Mouse (Mus musculus) layer of hippocampus, adult 18-20 months (tissue): ENCODE data around the gene Armc7. TPM values are rescaled to one million over a fixed set of nuclear protein-coding genes. Genes with fewer than 3 reads are reported as not detected.
"Not testable (repeated sequence)": the region's sequence is repeated elsewhere in the genome, so short reads cannot be mapped to it uniquely, and the experiment has no call there.

Experiments used
- DNase-seq, 2 experiments: peaks; one replicate each; pipeline ENCODE4 v3.0.0; 2022; ENCODE audit warnings: low spot score in 2 of 2
- total RNA-seq, 2 experiments: library from RNA; stranded (reverse); gene quantifications; 2 replicates each; pipeline ENCODE4 v1.2.3; 2021

Gene Armc7
- total RNA-seq, 2 experiments from 2014 or later = 11.4 to 13.8 TPM

- not testable (repeated sequence) for DNase-seq
Measured at GRCm38 (mm10) chr11:115454822-115455221, 20.6 kb upstream of the Armc7 start.

- no peak for DNase-seq
Measured at GRCm38 (mm10) chr11:115455619-115456018, 19.8 kb upstream of the Armc7 start.

- DNase-seq = no peak
Measured at GRCm38 (mm10) chr11:115456182-115456581, 19.3 kb upstream of the Armc7 start.

- no peak for DNase-seq
Measured at GRCm38 (mm10) chr11:115457405-115457804, 18.1 kb upstream of the Armc7 start.

GRCm38 (mm10) chr11:115460976-115461375, 14.5 kb upstream of the Armc7 start:
- no peak for DNase-seq

- no peak for DNase-seq
Measured at GRCm38 (mm10) chr11:115461846-115462242, 13.6 kb upstream of the Armc7 start.

- DNase-seq = no peak
Measured at GRCm38 (mm10) chr11:115462243-115462891, 13.1 kb upstream of the Armc7 start, which contains the start of gene Slc16a5. Gene Slc16a5 (plus strand): TSS chr11:115462474.

- DNase-seq = no peak
Measured at GRCm38 (mm10) chr11:115463397-115463796, 12.1 kb upstream of the Armc7 start.

GRCm38 (mm10) chr11:115464851-115465250, 10.6 kb upstream of the Armc7 start:
- no peak for DNase-seq

GRCm38 (mm10) chr11:115467217-115467618, 8.2 kb upstream of the Armc7 start:
- DNase-seq = no peak

- DNase-seq = no peak
Measured at GRCm38 (mm10) chr11:115472183-115472582, 3.3 kb upstream of the Armc7 start.

GRCm38 (mm10) chr11:115473626-115474275, 1.7 kb upstream of the Armc7 start:
- peak; percentile 93 to 99 for DNase-seq

- no peak for DNase-seq
Measured at GRCm38 (mm10) chr11:115475758-115476237, 331 bp downstream of the Armc7 start.

GRCm38 (mm10) chr11:115476630-115477029, 1.2 kb downstream of the Armc7 start:
- not testable (repeated sequence) for DNase-seq

- DNase-seq = not testable (repeated sequence)
Measured at GRCm38 (mm10) chr11:115477388-115477787, 1.9 kb downstream of the Armc7 start.

GRCm38 (mm10) chr11:115478296-115478938, 3.0 kb downstream of the Armc7 start:
- peak in 1 of 2 experiments; percentile 1 for DNase-seq

GRCm38 (mm10) chr11:115481553-115482259, 6.2 kb downstream of the Armc7 start:
- peak; percentile 74 to 88 for DNase-seq

- DNase-seq = no peak
Measured at GRCm38 (mm10) chr11:115483278-115483677, 7.8 kb downstream of the Armc7 start.

GRCm38 (mm10) chr11:115483726-115484125, 8.3 kb downstream of the Armc7 start:
- DNase-seq = peak; percentile 66 to 92

GRCm38 (mm10) chr11:115485155-115485554, 9.7 kb downstream of the Armc7 start:
- DNase-seq = no peak

- no peak for DNase-seq
Measured at GRCm38 (mm10) chr11:115488551-115489104, 13.2 kb downstream of the Armc7 start.
